Mouse (Mus musculus) heart, embryonic 11.5 days (tissue): Measurements from ENCODE around the gene Rnf225. TPM values are rescaled to one million over a fixed set of nuclear protein-coding genes. Genes with fewer than 3 reads are reported as not detected.
"Not testable (repeated sequence)": the region's sequence is repeated elsewhere in the genome, so short reads cannot be mapped to it uniquely, and the experiment has no call there.

Experiments used
- ATAC-seq: fragments of 200-750 bp; cut with Nextera tagmentation; replicated peaks from 2 replicates; pipeline ENCODE4 v1.8.0; 2017; ENCODE audit warnings: moderate library complexity; ENCODE audit not compliant: insufficient number of reproducible peaks, low FRiP score, low TSS enrichment
- H3K27ac ChIP-seq: fragments of 300-500 bp; sonication (generic); 2 replicates; pipeline ENCODE4 v1.5.1; 2014; ENCODE audit warnings: mild to moderate bottlenecking, low read depth, low read length
- H3K27me3 ChIP-seq: fragments of 300-500 bp; sonication (generic); 2 replicates; pipeline ENCODE4 v1.6.1; 2014; ENCODE audit warnings: mild to moderate bottlenecking, low read length, mixed read lengths; ENCODE audit not compliant: control insufficient read depth, insufficient read depth
- H3K36me3 ChIP-seq: fragments of 300-500 bp; sonication (generic); 2 replicates; pipeline ENCODE4 v1.6.1; 2014; ENCODE audit warnings: mild to moderate bottlenecking, low read length, moderate library complexity, mixed read lengths; ENCODE audit not compliant: control insufficient read depth, insufficient read depth
- H3K4me1 ChIP-seq: fragments of 300-500 bp; sonication (generic); 2 replicates; pipeline ENCODE4 v1.6.1; 2014; ENCODE audit warnings: low read length; ENCODE audit not compliant: control insufficient read depth, insufficient read depth
- H3K4me2 ChIP-seq: fragments of 300-500 bp; sonication (generic); 2 replicates; pipeline ENCODE4 v1.6.1; 2014; ENCODE audit warnings: mild to moderate bottlenecking, moderate library complexity
- H3K4me3 ChIP-seq: fragments of 300-500 bp; sonication (generic); 2 replicates; pipeline ENCODE4 v1.5.1; 2014; ENCODE audit warnings: low read depth, low read length
- H3K9ac ChIP-seq: fragments of 300-500 bp; sonication (generic); 2 replicates; pipeline ENCODE4 v1.6.1; 2014; ENCODE audit warnings: mild to moderate bottlenecking, low read depth, low read length, moderate library complexity
- H3K9me3 ChIP-seq: fragments of 300-500 bp; sonication (generic); replicated peaks from 2 replicates; pipeline ENCODE4 v1.6.1; 2016; ENCODE audit warnings: low read length; ENCODE audit not compliant: control insufficient read depth
- WGBS: fragments of 180-500 bp; shearing (Covaris S2); extraction: QIAGEN DNeasy Blood & Tissue Kit; methylation state at CpG from one replicate; pipeline ENCODE4 v1.1.7; 2014; ENCODE audit not compliant: insufficient replicate concordance; 5-methylcytosine and 5-hydroxymethylcytosine counted together
- polyA plus RNA-seq: library from polyadenylated mRNA; unstranded; fragments of >200 nt; fragmentation: Nextera tagmentation; extraction: Ambion mirVana; gene quantifications from 2 replicates; pipeline ENCODE4 v1.2.1, GENCODE M21; 2014

The Rnf225 gene
- polyA plus RNA-seq, 1 experiment from 2014 or later, result 0.53 TPM

- no peaks in the 10 kb centered on the region for H3K9me3 ChIP-seq
- peak overlapping the region; percentile 99 for H3K4me3 ChIP-seq
- H3K4me2 ChIP-seq, result peak overlapping the region; percentile 94
- 0% methylated on average over 3 of the region's 3 CpGs for WGBS
- H3K27me3 ChIP-seq, result no peaks in the 10 kb centered on the region
- peak overlapping the region; percentile 70 for H3K27ac ChIP-seq
- H3K4me1 ChIP-seq, result peaks cover 6% of the 10 kb centered on the region; the same call in 1 of the 2 replicates
- ATAC-seq, result no peak
- H3K9ac ChIP-seq, result peak overlapping the region; percentile 96
- peaks cover 26% of the 10 kb centered on the region for H3K36me3 ChIP-seq
These were observed 5.9 kb upstream of the Rnf225 start for GRCm38 (mm10) chr7:12921318-12921704.

- Histone ChIP-seq H3K9ac (peak within 1 kb of the TSS; percentile 96), H3K27ac (peak within 1 kb of the TSS; percentile 70), H3K36me3 (peaks cover 31% of the 10 kb centered on the region), H3K4me2 (peak within 1 kb of the TSS; percentile 97), H3K4me1 (peaks cover 6% of the 10 kb centered on the region; the same call in 1 of the 2 replicates), H3K27me3 (no peaks in the 10 kb centered on the region), H3K4me3 (peak within 1 kb of the TSS; percentile 99), H3K9me3 (no peaks in the 10 kb centered on the region)
- under 1% methylated on average over 55 of the region's 55 CpGs for WGBS
- peak; percentile 98 for ATAC-seq
These were observed 5.3 kb upstream of the Rnf225 start, which contains the start of gene Rps5 for GRCm38 (mm10) chr7:12921705-12922465. Gene Rps5, plus strand, starts transcription at chr7:12922290.

- Histone ChIP-seq H3K27ac (peak overlapping the region; percentile 35; the same call in 1 of the 2 replicates), H3K4me1 (peaks cover 8% of the 10 kb centered on the region; the same call in 1 of the 2 replicates), H3K36me3 (peaks cover 31% of the 10 kb centered on the region), H3K9me3 (no peaks in the 10 kb centered on the region), H3K9ac (peak overlapping the region; percentile 96), H3K4me2 (peak overlapping the region; percentile 97), H3K27me3 (no peaks in the 10 kb centered on the region), H3K4me3 (peak overlapping the region; percentile 99)
- 2% methylated on average over 8 of the region's 8 CpGs for WGBS
- no peak for ATAC-seq
These were observed 4.5 kb upstream of the Rnf225 start for GRCm38 (mm10) chr7:12922729-12923128.

GRCm38 (mm10) chr7:12926316-12926715 lies 900 bp upstream of the Rnf225 start:
- H3K4me2 ChIP-seq, result no peak overlapping the region
- no peak for ATAC-seq
- no peaks in the 10 kb centered on the region for H3K9me3 ChIP-seq
- H3K27ac ChIP-seq, result no peak overlapping the region
- H3K4me1 ChIP-seq, result peaks cover 10% of the 10 kb centered on the region; the same call in 1 of the 2 replicates
- 79% methylated on average over 7 of the region's 7 CpGs for WGBS
- H3K36me3 ChIP-seq, result peaks cover 31% of the 10 kb centered on the region
- peaks cover 3% of the 10 kb centered on the region; the same call in 1 of the 2 replicates for H3K27me3 ChIP-seq
- H3K9ac ChIP-seq, result no peak overlapping the region
- H3K4me3 ChIP-seq, result no peak overlapping the region

GRCm38 (mm10) chr7:12927693-12928589 lies 725 bp downstream of the Rnf225 start:
- peak; percentile 43 for ATAC-seq
- Histone ChIP-seq H3K4me1 (peaks cover 7% of the 10 kb centered on the region; the same call in 1 of the 2 replicates), H3K36me3 (peaks cover 31% of the 10 kb centered on the region), H3K9ac (peak overlapping the region; percentile 75), H3K4me2 (peak overlapping the region; percentile 90), H3K9me3 (no peaks in the 10 kb centered on the region), H3K27ac (no peak overlapping the region), H3K27me3 (peaks cover 3% of the 10 kb centered on the region; the same call in 1 of the 2 replicates), H3K4me3 (peak overlapping the region; percentile 47)
- 3% methylated on average over 63 of the region's 65 CpGs for WGBS

GRCm38 (mm10) chr7:12933615-12934140 lies 6.5 kb downstream of the Rnf225 start:
- Histone ChIP-seq H3K9ac (no peak overlapping the region), H3K27me3 (peaks cover under 1% of the 10 kb centered on the region; the same call in 1 of the 2 replicates), H3K4me2 (no peak overlapping the region), H3K4me1 (no peaks in the 10 kb centered on the region), H3K4me3 (no peak overlapping the region), H3K36me3 (no peaks in the 10 kb centered on the region), H3K9me3 (no peaks in the 10 kb centered on the region), H3K27ac (no peak overlapping the region)
- no peak for ATAC-seq
- 77% methylated on average over 4 of the region's 4 CpGs for WGBS

GRCm38 (mm10) chr7:12934808-12935207 lies 7.6 kb downstream of the Rnf225 start:
- 57% methylated on average over 3 of the region's 3 CpGs for WGBS
- no peaks in the 10 kb centered on the region for H3K36me3 ChIP-seq
- no peak overlapping the region for H3K4me3 ChIP-seq
- no peak for ATAC-seq
- no peaks in the 10 kb centered on the region for H3K4me1 ChIP-seq
- no peak overlapping the region for H3K4me2 ChIP-seq
- no peak overlapping the region for H3K27ac ChIP-seq
- H3K27me3 ChIP-seq, result no peaks in the 10 kb centered on the region
- H3K9me3 ChIP-seq, result no peaks in the 10 kb centered on the region
- no peak overlapping the region for H3K9ac ChIP-seq

GRCm38 (mm10) chr7:12937254-12937803 lies 10.1 kb downstream of the Rnf225 start:
- not testable (repeated sequence) for H3K9ac ChIP-seq, H3K4me3 ChIP-seq, H3K27ac ChIP-seq, H3K4me1 ChIP-seq, ATAC-seq, H3K27me3 ChIP-seq, H3K9me3 ChIP-seq, H3K4me2 ChIP-seq, H3K36me3 ChIP-seq
- WGBS, result 74% methylated on average over 4 of the region's 4 CpGs
